Mouse (Mus musculus) heart, embryonic 15.5 days (tissue): ENCODE measurements around the gene Hoxd1. TPM values are rescaled to one million over a fixed set of nuclear protein-coding genes. Genes with fewer than 3 reads are reported as not detected.

Experiments used
- ATAC-seq: fragments of 200-750 bp; cut with Nextera tagmentation; replicated peaks from 2 replicates; pipeline ENCODE4 v1.8.0; 2017; ENCODE audit warnings: low read depth, moderate TSS enrichment; ENCODE audit not compliant: insufficient number of reproducible peaks, insufficient read depth, low FRiP score
- H3K27ac ChIP-seq: fragments of 300-500 bp; sonication (generic); 2 replicates; pipeline ENCODE4 v1.5.1; 2015; ENCODE audit warnings: mild to moderate bottlenecking, inconsistent platforms
- H3K27me3 ChIP-seq: fragments of 300-500 bp; sonication (generic); 2 replicates; pipeline ENCODE4 v1.6.1; 2015; ENCODE audit warnings: inconsistent platforms
- H3K36me3 ChIP-seq: fragments of 300-500 bp; sonication (generic); 2 replicates; pipeline ENCODE4 v1.6.1; 2015; ENCODE audit warnings: mild to moderate bottlenecking, inconsistent platforms
- H3K4me1 ChIP-seq: fragments of 300-500 bp; sonication (generic); replicated peaks from 2 replicates; pipeline ENCODE4 v1.6.1; 2015; ENCODE audit warnings: inconsistent platforms
- H3K4me2 ChIP-seq: fragments of 300-500 bp; sonication (generic); 2 replicates; pipeline ENCODE4 v1.6.1; 2015; ENCODE audit warnings: inconsistent platforms, mild to moderate bottlenecking, moderate library complexity
- H3K4me3 ChIP-seq: fragments of 300-500 bp; sonication (generic); 2 replicates; pipeline ENCODE4 v1.5.1; 2015; ENCODE audit warnings: mild to moderate bottlenecking, inconsistent platforms
- H3K9ac ChIP-seq: fragments of 300-500 bp; sonication (generic); 2 replicates; pipeline ENCODE4 v1.6.1; 2015; ENCODE audit warnings: mild to moderate bottlenecking, inconsistent platforms
- H3K9me3 ChIP-seq: fragments of 300-500 bp; sonication (generic); replicated peaks from 2 replicates; pipeline ENCODE4 v1.6.1; 2016; ENCODE audit warnings: inconsistent platforms
- WGBS: fragments of 180-500 bp; shearing (Covaris S2); methylation state at CpG from one replicate; pipeline ENCODE4 v1.1.7; 2015; ENCODE audit warnings: mixed read lengths; 5-methylcytosine and 5-hydroxymethylcytosine counted together
- polyA plus RNA-seq: library from polyadenylated mRNA; unstranded; fragments of >200 nt; fragmentation: Nextera tagmentation; extraction: Ambion mirVana; gene quantifications from 2 replicates; pipeline ENCODE4 v1.2.1, GENCODE M21; 2015

Hoxd1 gene
- polyA plus RNA-seq, 1 experiment from 2014 or later, result not detected

DNA sequence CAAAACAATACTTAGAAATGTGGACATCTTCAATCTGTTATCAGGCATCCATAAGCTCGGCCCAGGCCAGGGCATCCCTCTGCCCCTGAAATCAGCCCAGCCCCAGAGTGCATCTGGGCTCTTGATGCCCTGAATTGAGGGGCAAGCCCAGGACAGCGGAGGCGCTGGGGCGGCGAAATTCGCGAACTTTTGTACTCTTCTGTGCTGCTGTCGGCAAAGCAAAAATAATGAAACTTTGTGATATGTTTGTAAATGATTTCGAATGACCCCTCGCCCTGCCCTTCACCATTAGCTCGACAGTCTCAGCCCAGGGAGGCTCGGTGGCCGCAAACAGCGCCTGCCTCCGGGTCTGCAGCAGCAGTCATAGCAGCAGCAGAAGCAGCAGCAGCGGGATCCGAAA, 37.6 kb upstream of the Hoxd1 start:
- Histone ChIP-seq H3K4me3 (no peak overlapping the region), H3K4me1 (peaks cover 9% of the 10 kb centered on the region), H3K9me3 (no peaks in the 10 kb centered on the region), H3K36me3 (no peaks in the 10 kb centered on the region), H3K4me2 (no peak overlapping the region), H3K9ac (no peak overlapping the region), H3K27me3 (peaks cover 98% of the 10 kb centered on the region), H3K27ac (no peak overlapping the region)
- no peak for ATAC-seq
- WGBS, result 16% methylated on average over 17 of the region's 17 CpGs

DNA sequence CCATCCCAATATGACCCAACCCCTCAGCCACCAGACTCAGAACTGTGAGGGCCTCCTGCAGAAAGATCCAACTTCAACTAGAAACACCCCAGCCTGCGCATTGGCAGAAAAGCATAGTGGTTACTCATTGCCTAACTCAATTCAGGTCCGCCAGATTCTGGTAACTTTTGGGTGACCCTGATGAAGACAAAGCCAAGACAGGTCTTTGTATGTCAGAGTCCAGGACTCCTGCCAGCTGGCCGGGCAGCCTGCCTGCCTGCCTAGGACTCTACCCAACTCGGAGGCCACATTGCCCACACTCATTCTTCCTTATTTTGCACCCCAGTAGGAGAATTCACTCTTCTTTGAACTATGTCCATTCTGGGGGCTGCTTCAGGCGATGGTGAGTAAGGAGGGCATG, 36.2 kb upstream of the Hoxd1 start, which contains the start of gene Gm28230:
Gene Gm28230 (plus strand): TSS at position 178 of the 400 bp plus-strand sequence.
- Histone ChIP-seq H3K4me2 (peak within 1 kb of the TSS; percentile 55), H3K36me3 (no peaks in the 10 kb centered on the region), H3K27me3 (peaks cover 98% of the 10 kb centered on the region), H3K4me3 (peak within 1 kb of the TSS; percentile 35), H3K9ac (no peak within 1 kb of the TSS), H3K27ac (no peak within 1 kb of the TSS), H3K4me1 (peaks cover 9% of the 10 kb centered on the region), H3K9me3 (no peaks in the 10 kb centered on the region)
- no peak for ATAC-seq
- 13% methylated on average over 5 of the region's 5 CpGs for WGBS

DNA sequence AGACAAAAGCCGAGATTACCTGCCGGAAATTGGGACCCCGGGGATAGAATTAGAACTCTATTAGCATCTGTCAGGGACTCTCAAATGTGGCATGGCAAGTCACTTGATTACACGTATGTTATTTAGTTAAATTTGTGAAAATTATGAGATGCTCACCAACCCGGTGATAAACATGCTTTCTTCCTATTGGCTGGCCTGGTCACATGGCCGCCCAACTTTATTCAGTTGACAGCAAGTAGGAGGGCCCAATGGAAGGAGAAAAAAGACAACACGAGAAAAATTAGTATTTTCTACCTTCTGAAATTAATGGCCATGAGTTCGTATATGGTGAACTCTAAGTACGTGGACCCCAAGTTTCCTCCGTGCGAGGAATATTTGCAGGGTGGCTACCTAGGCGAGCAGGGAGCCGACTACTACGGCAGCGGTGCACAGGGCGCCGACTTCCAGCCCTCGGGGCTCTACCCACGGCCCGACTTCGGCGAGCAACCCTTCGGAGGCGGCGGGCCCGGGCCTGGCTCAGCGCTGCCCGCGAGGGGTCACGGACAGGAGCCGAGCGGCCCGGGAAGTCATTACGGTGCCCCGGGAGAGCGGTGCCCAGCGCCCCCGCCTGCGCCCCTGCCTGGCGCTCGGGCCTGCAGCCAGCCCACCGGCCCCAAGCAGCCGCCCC, 35.7 kb upstream of the Hoxd1 start:
- Histone ChIP-seq H3K27me3 (peaks cover 98% of the 10 kb centered on the region), H3K9me3 (no peaks in the 10 kb centered on the region), H3K27ac (no peak overlapping the region), H3K4me1 (peaks cover 9% of the 10 kb centered on the region), H3K4me2 (peak overlapping the region; percentile 55), H3K36me3 (no peaks in the 10 kb centered on the region), H3K9ac (no peak overlapping the region), H3K4me3 (peak overlapping the region; percentile 35)
- 2% methylated on average over 43 of the region's 43 CpGs for WGBS
- no peak for ATAC-seq

DNA sequence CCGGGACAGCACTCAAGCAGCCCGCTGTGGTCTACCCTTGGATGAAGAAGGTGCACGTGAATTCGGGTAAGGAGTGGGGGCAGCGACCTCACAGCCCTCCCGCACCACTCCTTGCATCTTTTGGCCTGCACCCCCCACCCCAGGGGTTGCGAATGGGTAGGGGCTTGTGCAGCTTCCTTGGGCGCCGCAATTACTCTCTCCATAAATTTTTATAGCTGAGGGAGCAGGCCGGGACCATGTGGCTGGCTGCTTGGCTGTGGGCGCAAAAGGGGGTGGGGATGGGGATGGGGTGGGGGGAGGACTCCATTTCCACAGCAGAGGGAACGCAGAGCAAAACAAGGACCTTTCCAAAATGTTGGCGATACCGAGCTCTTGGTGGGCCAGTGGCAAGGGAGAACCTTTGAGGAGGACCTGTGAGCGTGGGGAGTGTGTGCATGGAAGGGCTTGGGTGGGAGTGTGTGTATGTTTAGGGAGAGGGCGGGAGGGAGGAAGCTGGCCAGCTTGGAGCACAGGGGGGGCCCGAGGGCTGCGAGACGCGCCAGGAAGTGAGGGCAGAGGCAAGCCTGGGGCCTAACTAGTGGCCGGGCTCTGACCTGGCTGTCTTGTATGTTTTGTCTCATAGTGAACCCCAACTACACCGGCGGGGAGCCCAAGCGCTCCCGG, 35.0 kb upstream of the Hoxd1 start:
- H3K27me3 ChIP-seq, result peaks cover 98% of the 10 kb centered on the region
- H3K9ac ChIP-seq, result no peak overlapping the region
- H3K36me3 ChIP-seq, result no peaks in the 10 kb centered on the region
- peaks cover 14% of the 10 kb centered on the region for H3K4me1 ChIP-seq
- no peak for ATAC-seq
- peak overlapping the region; percentile 55 for H3K4me2 ChIP-seq
- no peaks in the 10 kb centered on the region for H3K9me3 ChIP-seq
- no peak overlapping the region for H3K27ac ChIP-seq
- WGBS, result 1% methylated on average over 25 of the region's 25 CpGs
- peak overlapping the region; percentile 35 for H3K4me3 ChIP-seq

DNA sequence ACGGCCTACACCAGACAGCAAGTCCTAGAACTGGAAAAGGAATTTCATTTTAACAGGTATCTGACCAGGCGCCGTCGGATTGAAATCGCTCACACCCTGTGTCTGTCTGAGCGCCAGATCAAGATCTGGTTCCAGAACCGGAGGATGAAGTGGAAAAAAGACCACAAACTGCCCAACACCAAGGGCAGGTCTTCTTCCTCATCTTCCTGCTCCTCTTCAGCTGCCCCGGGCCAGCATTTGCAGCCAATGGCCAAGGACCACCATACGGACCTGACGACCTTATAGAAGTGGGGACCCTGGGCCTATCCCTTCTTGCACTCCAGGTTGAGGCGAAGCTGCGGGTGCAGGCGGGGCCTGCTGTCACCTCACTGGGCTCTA, 34.5 kb upstream of the Hoxd1 start:
- no peak overlapping the region for H3K27ac ChIP-seq
- peaks cover 16% of the 10 kb centered on the region for H3K4me1 ChIP-seq
- no peak overlapping the region for H3K9ac ChIP-seq
- H3K9me3 ChIP-seq, result no peaks in the 10 kb centered on the region
- H3K36me3 ChIP-seq, result no peaks in the 10 kb centered on the region
- H3K4me3 ChIP-seq, result 0 out of 2 replicates have a peak overlapping the region, but pooled peaks have one; percentile 35
- no peak for ATAC-seq
- no peak overlapping the region for H3K4me2 ChIP-seq
- WGBS, result 19% methylated on average over 13 of the region's 13 CpGs
- peaks cover 98% of the 10 kb centered on the region for H3K27me3 ChIP-seq

DNA sequence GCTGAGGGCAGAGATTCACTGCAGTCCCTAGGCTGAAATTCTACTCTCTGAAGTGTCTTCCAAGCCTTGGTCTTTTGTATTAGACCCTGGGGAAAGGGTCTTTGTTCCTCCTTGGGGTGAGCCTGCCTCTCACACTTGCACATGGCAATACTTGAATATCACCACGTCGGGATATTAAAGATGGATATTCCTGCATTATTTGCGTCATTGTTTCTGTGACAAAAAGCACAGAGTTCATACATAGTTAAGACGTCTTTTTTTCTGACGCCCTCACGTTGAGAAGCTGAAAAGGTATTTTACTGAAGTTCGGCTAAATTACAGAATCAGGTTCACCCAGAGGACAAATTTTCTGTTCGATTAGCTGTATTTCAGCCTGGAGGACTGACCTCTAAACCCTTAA, 32.4 kb upstream of the Hoxd1 start:
- Histone ChIP-seq H3K4me1 (peaks cover 16% of the 10 kb centered on the region), H3K36me3 (no peaks in the 10 kb centered on the region), H3K4me3 (no peak overlapping the region), H3K9ac (no peak overlapping the region), H3K27ac (no peak overlapping the region), H3K4me2 (no peak overlapping the region), H3K9me3 (no peaks in the 10 kb centered on the region), H3K27me3 (peaks cover 97% of the 10 kb centered on the region)
- no peak for ATAC-seq
- 17% methylated on average over 8 of the region's 8 CpGs for WGBS

DNA sequence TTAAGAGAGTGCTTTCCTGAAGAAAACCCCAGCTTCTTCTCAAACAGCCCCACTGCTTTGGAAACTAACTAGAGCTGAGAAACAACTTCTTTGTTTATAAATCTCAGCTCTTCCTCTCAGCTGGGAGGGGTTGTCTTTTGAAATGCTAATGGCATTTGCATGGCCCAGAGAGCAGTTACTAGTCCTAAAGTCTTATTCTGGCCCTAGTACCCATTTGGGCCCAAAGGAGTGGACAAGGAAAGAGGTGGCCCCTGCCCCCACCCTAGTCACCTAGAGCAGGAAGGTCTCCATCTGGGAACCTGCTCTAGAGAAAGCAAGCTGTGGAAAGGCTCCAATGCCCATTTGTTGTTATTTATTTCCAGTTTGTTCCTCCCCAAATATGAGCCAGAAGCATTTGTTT, 31.7 kb upstream of the Hoxd1 start:
- ATAC-seq, result no peak
- Histone ChIP-seq H3K9me3 (no peaks in the 10 kb centered on the region), H3K4me3 (no peak overlapping the region), H3K36me3 (no peaks in the 10 kb centered on the region), H3K27me3 (peaks cover 97% of the 10 kb centered on the region), H3K27ac (no peak overlapping the region), H3K4me1 (peaks cover 20% of the 10 kb centered on the region), H3K4me2 (no peak overlapping the region), H3K9ac (no peak overlapping the region)

DNA sequence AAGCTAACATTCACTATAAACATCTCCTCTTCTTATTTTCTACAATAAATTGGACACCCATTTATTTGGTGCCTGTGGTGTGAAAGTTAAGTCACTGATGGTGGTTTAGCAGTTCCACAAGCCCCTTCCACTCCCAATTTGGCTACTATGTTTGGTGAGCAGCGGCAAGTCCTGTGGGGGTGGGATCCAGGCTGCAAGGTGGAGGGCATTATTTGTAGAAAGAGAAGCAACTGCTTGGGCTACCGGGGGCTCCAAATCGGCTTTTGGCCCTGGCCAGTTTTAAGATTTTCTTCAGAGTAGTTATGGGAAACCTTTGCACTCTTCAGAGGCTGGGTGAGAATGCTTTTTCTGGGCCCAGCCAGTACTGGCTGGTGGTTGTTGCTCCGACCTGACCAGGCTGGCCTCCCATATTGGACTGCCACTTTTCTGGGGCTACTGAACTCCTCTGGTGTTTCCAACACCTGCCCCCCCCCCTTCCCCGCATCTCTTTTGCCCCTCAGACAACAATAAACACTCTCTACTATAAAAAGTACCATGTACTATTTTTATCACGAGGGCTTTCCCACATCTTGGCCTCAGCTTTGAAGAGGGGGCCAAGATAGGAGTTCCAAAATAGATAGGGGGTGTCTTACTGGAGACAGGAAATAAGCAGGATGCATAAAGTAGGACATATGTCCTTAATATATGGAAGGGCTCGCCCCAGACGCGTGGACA, 30.8 kb upstream of the Hoxd1 start:
- peaks cover 97% of the 10 kb centered on the region for H3K27me3 ChIP-seq
- no peak overlapping the region for H3K4me3 ChIP-seq
- H3K9ac ChIP-seq, result no peak overlapping the region
- H3K4me1 ChIP-seq, result peaks cover 23% of the 10 kb centered on the region
- no peak for ATAC-seq
- H3K9me3 ChIP-seq, result no peaks in the 10 kb centered on the region
- H3K27ac ChIP-seq, result no peak overlapping the region
- WGBS, result 9% methylated on average over 9 of the region's 9 CpGs
- H3K4me2 ChIP-seq, result no peak overlapping the region
- no peaks in the 10 kb centered on the region for H3K36me3 ChIP-seq

DNA sequence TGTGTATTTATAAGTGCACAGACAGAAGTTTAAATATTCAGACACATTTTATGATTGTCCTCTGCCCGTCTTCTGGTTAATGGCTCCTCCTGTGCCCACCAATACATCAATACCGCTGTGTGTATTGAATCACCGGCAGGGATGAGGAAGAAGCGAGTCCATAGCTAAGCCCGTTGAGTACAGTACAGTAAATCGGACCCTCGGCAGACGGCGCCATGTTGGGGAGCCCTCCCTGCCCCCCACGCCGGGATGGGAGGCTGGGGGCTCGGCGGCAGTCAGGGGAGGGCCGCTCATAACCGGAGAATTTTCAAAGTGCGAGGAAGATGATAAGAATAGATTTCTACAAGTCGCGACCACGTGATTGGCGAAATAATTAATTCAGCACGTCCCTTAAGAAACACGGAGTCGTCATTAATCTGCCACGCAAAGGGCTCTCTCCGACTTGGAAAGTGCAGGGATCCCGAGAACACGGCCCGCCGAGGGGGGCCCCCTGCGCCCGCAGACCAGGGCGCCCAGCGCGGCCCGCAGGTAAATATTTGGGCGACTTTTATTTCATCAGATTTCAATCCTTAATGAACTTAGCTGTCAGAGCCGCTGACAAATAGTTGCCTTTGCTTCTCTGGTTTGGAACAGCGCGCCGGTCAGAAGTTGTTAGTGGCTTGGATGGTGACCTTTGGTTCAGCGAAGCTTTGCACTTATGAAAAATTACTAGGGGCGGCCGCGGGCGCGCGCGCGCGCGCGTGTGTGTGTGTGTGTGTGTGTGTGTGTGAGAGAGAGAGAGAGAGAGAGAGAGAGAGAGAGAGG, 30.1 kb upstream of the Hoxd1 start:
- H3K4me2 ChIP-seq, result peak overlapping the region; percentile 36; the same call in 1 of the 2 replicates
- 1% methylated on average over 52 of the region's 52 CpGs for WGBS
- H3K4me3 ChIP-seq, result peak overlapping the region; percentile 22
- ATAC-seq, result no peak
- H3K36me3 ChIP-seq, result no peaks in the 10 kb centered on the region
- no peaks in the 10 kb centered on the region for H3K9me3 ChIP-seq
- H3K27ac ChIP-seq, result no peak overlapping the region
- no peak overlapping the region for H3K9ac ChIP-seq
- peaks cover 16% of the 10 kb centered on the region for H3K4me1 ChIP-seq
- H3K27me3 ChIP-seq, result peaks cover 97% of the 10 kb centered on the region

DNA sequence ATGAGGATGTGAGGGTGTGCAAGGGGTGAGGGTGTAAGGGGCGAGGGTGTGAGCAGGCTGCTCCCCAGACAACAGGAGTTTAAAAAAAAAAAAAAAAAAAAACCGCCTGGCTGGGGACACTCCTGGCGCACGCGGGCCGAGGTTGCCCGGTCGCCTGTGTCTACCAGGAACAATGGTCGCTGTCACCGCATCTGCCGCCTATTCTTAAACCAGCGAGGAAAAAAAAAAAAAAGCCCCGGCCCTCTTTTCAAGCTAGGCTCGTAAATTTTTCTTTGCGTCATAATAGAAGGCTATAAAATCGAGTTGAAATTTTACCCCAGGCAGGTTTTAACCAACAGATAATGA, 29.5 kb upstream of the Hoxd1 start:
- peaks cover 16% of the 10 kb centered on the region for H3K4me1 ChIP-seq
- WGBS, result 3% methylated on average over 10 of the region's 16 CpGs

DNA sequence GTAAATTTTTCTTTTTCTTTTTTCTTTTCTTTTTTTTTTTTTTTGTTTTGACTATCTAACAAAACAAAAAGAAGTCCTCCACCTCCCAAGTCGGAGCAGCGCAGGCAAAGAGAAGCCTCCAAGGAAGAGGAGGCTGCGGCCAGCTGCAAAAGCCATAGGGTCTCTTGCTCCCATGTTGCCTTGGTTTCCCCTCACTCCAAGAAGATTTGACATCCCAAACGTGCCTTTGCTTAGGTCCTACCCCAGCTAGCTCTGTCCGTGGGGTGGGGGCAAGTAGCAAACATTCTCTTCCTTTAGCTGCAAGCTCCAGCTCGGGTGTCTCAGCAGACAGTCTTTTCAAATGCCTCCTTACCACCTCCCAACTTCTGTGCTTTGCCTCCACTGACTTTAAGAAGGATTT, 29.0 kb upstream of the Hoxd1 start:
- Histone ChIP-seq H3K4me1 (peaks cover 16% of the 10 kb centered on the region), H3K4me3 (no peak overlapping the region), H3K9me3 (no peaks in the 10 kb centered on the region), H3K27ac (no peak overlapping the region), H3K9ac (no peak overlapping the region), H3K27me3 (peaks cover 97% of the 10 kb centered on the region), H3K4me2 (no peak overlapping the region), H3K36me3 (no peaks in the 10 kb centered on the region)
- ATAC-seq, result no peak
- WGBS, result 3% methylated on average over 6 of the region's 6 CpGs

More for the DNA sequence above, 29.5 kb upstream of the Hoxd1 start:
- H3K36me3 ChIP-seq, result no peaks in the 10 kb centered on the region
- H3K4me3 ChIP-seq, result no peak overlapping the region
- H3K9ac ChIP-seq, result no peak overlapping the region
- no peaks in the 10 kb centered on the region for H3K9me3 ChIP-seq
- H3K4me2 ChIP-seq, result no peak overlapping the region; the same call in 1 of the 2 replicates
- no peak for ATAC-seq
- H3K27me3 ChIP-seq, result peaks cover 97% of the 10 kb centered on the region
- H3K27ac ChIP-seq, result no peak overlapping the region
